Mouse (Mus musculus) stomach, embryonic 15.5 days (tissue): Measurements from ENCODE around the gene Zfp952. TPM values are rescaled to one million over a fixed set of nuclear protein-coding genes. Genes with fewer than 3 reads are reported as not detected.
A peak's percentile ranks its signal among the peaks of the same experiment; 100 is the strongest.
"Not testable (repeated sequence)": the region's sequence is repeated elsewhere in the genome, so short reads cannot be mapped to it uniquely, and the experiment has no call there.

ENCODE experiments used
- ATAC-seq: fragments of 200-750 bp; cut with Nextera tagmentation; 2 replicates; pipeline ENCODE4 v1.8.0; 2017; ENCODE audit warnings: low read depth, moderate number of reproducible peaks, moderate TSS enrichment; ENCODE audit not compliant: insufficient read depth, low FRiP score
- H3K27ac ChIP-seq: fragments of 300-500 bp; sonication (generic); 2 replicates; pipeline ENCODE4 v1.5.1; 2015; ENCODE audit warnings: mild to moderate bottlenecking, inconsistent platforms
- H3K27me3 ChIP-seq: fragments of 300-500 bp; sonication (generic); replicated peaks from 2 replicates; pipeline ENCODE4 v1.6.1; 2015; ENCODE audit warnings: inconsistent platforms
- H3K36me3 ChIP-seq: fragments of 300-500 bp; sonication (generic); 2 replicates; pipeline ENCODE4 v1.6.1; 2015; ENCODE audit warnings: inconsistent platforms
- H3K4me1 ChIP-seq: fragments of 300-500 bp; sonication (generic); 2 replicates; pipeline ENCODE4 v1.6.1; 2015; ENCODE audit warnings: inconsistent platforms
- H3K4me2 ChIP-seq: fragments of 300-500 bp; sonication (generic); 2 replicates; pipeline ENCODE4 v1.6.1; 2015; ENCODE audit warnings: mild to moderate bottlenecking, inconsistent platforms
- H3K4me3 ChIP-seq: fragments of 300-500 bp; sonication (generic); replicated peaks from 2 replicates; pipeline ENCODE4 v1.5.1; 2015; ENCODE audit warnings: inconsistent platforms
- H3K9ac ChIP-seq: fragments of 300-500 bp; sonication (generic); 2 replicates; pipeline ENCODE4 v1.6.1; 2015; ENCODE audit warnings: inconsistent platforms
- H3K9me3 ChIP-seq: fragments of 300-500 bp; sonication (generic); 2 replicates; pipeline ENCODE4 v1.6.1; 2016; ENCODE audit warnings: inconsistent platforms
- WGBS: fragments of 180-500 bp; shearing (Covaris S2); methylation state at CpG from one replicate; pipeline ENCODE4 v1.1.7; 2015; 5-methylcytosine and 5-hydroxymethylcytosine counted together
- polyA plus RNA-seq: library from polyadenylated mRNA; unstranded; fragments of >200 nt; fragmentation: Nextera tagmentation; extraction: Ambion mirVana; gene quantifications from 2 replicates; pipeline ENCODE4 v1.2.1, GENCODE M21; 2015

The Zfp952 gene
- polyA plus RNA-seq, 1 experiment from 2014 or later = 11.3 TPM

GRCm38 (mm10) chr17:32986301-32986700 is 6.6 kb upstream of the Zfp952 start:
- H3K4me1 ChIP-seq = no peaks in the 10 kb centered on the region
- no peaks in the 10 kb centered on the region for H3K27me3 ChIP-seq
- H3K36me3 ChIP-seq = no peaks in the 10 kb centered on the region
- no peaks in the 10 kb centered on the region for H3K9me3 ChIP-seq
- 70% methylated on average over 4 of the region's 4 CpGs for WGBS
- no peak overlapping the region for H3K4me3 ChIP-seq
- H3K9ac ChIP-seq = no peak overlapping the region
- ATAC-seq = no peak
- H3K4me2 ChIP-seq = no peak overlapping the region
- H3K27ac ChIP-seq = no peak overlapping the region

GRCm38 (mm10) chr17:32991965-32992698 is 797 bp upstream of the Zfp952 start:
- Histone ChIP-seq H3K9me3 (no peaks in the 10 kb centered on the region), H3K27me3 (no peaks in the 10 kb centered on the region), H3K9ac (0 out of 2 replicates have a peak overlapping the region, but pooled peaks have one; percentile 75), H3K27ac (0 out of 2 replicates have a peak overlapping the region, but pooled peaks have one; percentile 62), H3K4me2 (peak overlapping the region; percentile 72), H3K4me3 (peak overlapping the region; percentile 79), H3K36me3 (peaks cover 4% of the 10 kb centered on the region; the same call in 1 of the 2 replicates), H3K4me1 (peaks cover 4% of the 10 kb centered on the region; the same call in 1 of the 2 replicates)
- no peak for ATAC-seq
- 65% methylated on average over 12 of the region's 12 CpGs for WGBS

GRCm38 (mm10) chr17:32998492-32998891 is 5.6 kb downstream of the Zfp952 start:
- Histone ChIP-seq H3K27ac (no peak overlapping the region), H3K4me2 (no peak overlapping the region), H3K4me1 (peaks cover 4% of the 10 kb centered on the region; the same call in 1 of the 2 replicates), H3K9me3 (peaks cover 5% of the 10 kb centered on the region; the same call in 1 of the 2 replicates), H3K9ac (no peak overlapping the region), H3K4me3 (no peak overlapping the region), H3K36me3 (peaks cover 25% of the 10 kb centered on the region), H3K27me3 (no peaks in the 10 kb centered on the region)
- WGBS = 93% methylated on average over 2 of the region's 2 CpGs
- ATAC-seq = no peak

GRCm38 (mm10) chr17:33008337-33008736 is 15.4 kb downstream of the Zfp952 start:
- no peak for ATAC-seq
- 50% methylated on average over 9 of the region's 9 CpGs for WGBS
- no peaks in the 10 kb centered on the region for H3K27me3 ChIP-seq
- H3K9me3 ChIP-seq = no peaks in the 10 kb centered on the region
- no peak overlapping the region for H3K4me3 ChIP-seq
- peaks cover 21% of the 10 kb centered on the region for H3K36me3 ChIP-seq
- H3K4me1 ChIP-seq = no peaks in the 10 kb centered on the region
- H3K9ac ChIP-seq = no peak overlapping the region
- no peak overlapping the region for H3K4me2 ChIP-seq
- H3K27ac ChIP-seq = no peak overlapping the region

- H3K36me3 ChIP-seq = peaks cover 43% of the 10 kb centered on the region
- not testable (repeated sequence) for H3K4me1 ChIP-seq, H3K27me3 ChIP-seq, ATAC-seq, H3K4me3 ChIP-seq, H3K4me2 ChIP-seq, H3K9ac ChIP-seq, H3K27ac ChIP-seq
- peaks cover 20% of the 10 kb centered on the region; the same call in 1 of the 2 replicates for H3K9me3 ChIP-seq
Measured at GRCm38 (mm10) chr17:33020434-33020833, 27.5 kb downstream of the Zfp952 start.

- Histone ChIP-seq H3K4me1 (no peaks in the 10 kb centered on the region), H3K9me3 (no peaks in the 10 kb centered on the region), H3K27me3 (no peaks in the 10 kb centered on the region), H3K4me2 (peak overlapping the region; percentile 61), H3K36me3 (peaks cover 3% of the 10 kb centered on the region; the same call in 1 of the 2 replicates), H3K9ac (no peak overlapping the region), H3K27ac (no peak overlapping the region), H3K4me3 (peak overlapping the region; percentile 89)
- whole genome bisulfite sequencing = 7% methylated on average over 10 of the region's 10 CpGs
- no peak for ATAC-seq
Measured at GRCm38 (mm10) chr17:33032376-33032775, 39.4 kb downstream of the Zfp952 start.

- Histone ChIP-seq H3K36me3 (no peaks in the 10 kb centered on the region), H3K9ac (peak within 1 kb of the TSS; percentile 80), H3K4me2 (peak within 1 kb of the TSS; percentile 61), H3K9me3 (no peaks in the 10 kb centered on the region), H3K27ac (peak within 1 kb of the TSS; percentile 88), H3K4me3 (peak within 1 kb of the TSS; percentile 89), H3K4me1 (no peaks in the 10 kb centered on the region), H3K27me3 (no peaks in the 10 kb centered on the region)
- ATAC-seq = peak; percentile 91
- WGBS = 3% methylated on average over 27 of the region's 27 CpGs
Measured at GRCm38 (mm10) chr17:33032900-33033891, 40.3 kb downstream of the Zfp952 start, which contains the start of gene Zfp763. Zfp763 (minus strand) TSS chr17:33033402.

Other genes with a start within 250 kb of the Zfp952 start
- gene Zfp871, start 204.8 kb upstream of the Zfp952 start, polyA plus RNA-seq = 24.8 and 25.9 TPM in 2 replicates
- gene Zfp811, start 183.2 kb upstream of the Zfp952 start, polyA plus RNA-seq = 3.6 and 4.0 TPM in 2 replicates
- 10.1 and 12.3 TPM in 2 replicates for gene Zfp799, start 162.9 kb upstream of the Zfp952 start, polyA plus RNA-seq
- 4.3 and 6.1 TPM in 2 replicates for gene Zfp870, start 101.5 kb upstream of the Zfp952 start, polyA plus RNA-seq
- gene Cyp4f14, start 75.8 kb upstream of the Zfp952 start, polyA plus RNA-seq = 0.58 and 0.62 TPM in 2 replicates
- gene Cyp4f13, start 45.7 kb upstream of the Zfp952 start, polyA plus RNA-seq = 17.6 and 18.4 TPM in 2 replicates
- gene Zfp472, start 27.3 kb upstream of the Zfp952 start, polyA plus RNA-seq = 10.9 and 12.1 TPM in 2 replicates
- 10.3 and 10.8 TPM in 2 replicates for gene Zfp763, start 40.3 kb downstream of the Zfp952 start, polyA plus RNA-seq
- not detected in 2 replicates for gene 4921501E09Rik, start 74.9 kb downstream of the Zfp952 start, polyA plus RNA-seq
- gene Zfp563, start 96.2 kb downstream of the Zfp952 start, polyA plus RNA-seq = 7.8 and 9.1 TPM in 2 replicates
- gene Morc2b, start 146.6 kb downstream of the Zfp952 start, polyA plus RNA-seq = 0.04 TPM in 1 of 2 replicates, not detected in the other
- not detected in 2 replicates for gene Olfr55, start 175.3 kb downstream of the Zfp952 start, polyA plus RNA-seq
- not detected in 2 replicates for gene Olfr239, start 198.2 kb downstream of the Zfp952 start, polyA plus RNA-seq
- not detected in 2 replicates for gene Olfr1564, start 228.6 kb downstream of the Zfp952 start, polyA plus RNA-seq